Mouse (Mus musculus) CH12.LX (cell line): ENCODE data around the gene Slc25a33. TPM values are rescaled to one million over a fixed set of nuclear protein-coding genes. Genes with fewer than 3 reads are reported as not detected.

Experiments
- DNase-seq: peaks from one replicate; pipeline ENCODE4 v3.0.0-alpha.2; 2013; ENCODE audit errors: extremely low read depth
- H3K27ac ChIP-seq: 2 replicates; pipeline ENCODE4 v1.5.1; 2012; ENCODE audit warnings: low read depth, mild to moderate bottlenecking, control low read depth, moderate library complexity; ENCODE audit not compliant: insufficient read depth
- H3K27me3 ChIP-seq: replicated peaks from 2 replicates; pipeline ENCODE3; 2012; ENCODE audit warnings: inconsistent platforms
- H3K36me3 ChIP-seq, 2 experiments: replicated peaks in 1 of 2; 2 replicates each; pipeline versions ENCODE3 to v1.6.1; 2012; ENCODE audit warnings: inconsistent platforms in 1 of 2, low read length in 1 of 2, mild to moderate bottlenecking in 1 of 2, mixed read lengths in 1 of 2, moderate library complexity in 1 of 2; ENCODE audit not compliant: control insufficient read depth in 1 of 2, insufficient read depth in 1 of 2
- H3K4me1 ChIP-seq, 2 experiments: 2 replicates each; pipeline ENCODE4 v1.6.1; 2012; ENCODE audit warnings: inconsistent platforms in 1 of 2, moderate library complexity in 1 of 2; ENCODE audit not compliant: insufficient read depth in 2 of 2, control insufficient read depth in 1 of 2
- H3K4me2 ChIP-seq: 2 replicates; pipeline ENCODE4 v1.6.1; 2012; ENCODE audit warnings: low read depth, mild to moderate bottlenecking, control low read depth; ENCODE audit not compliant: poor library complexity, insufficient read depth, severe bottlenecking
- H3K4me3 ChIP-seq, 3 experiments: fragments of 150-350 bp in 1 of 3; sonication (generic) in 1 of 3; replicated peaks in 1 of 3; 2 replicates each; pipeline versions ENCODE3 to v1.5.1; 2011 to 2012; ENCODE audit warnings: low read depth in 2 of 3, low read length in 2 of 3, mild to moderate bottlenecking in 2 of 3, moderate library complexity in 2 of 3, control low read depth in 1 of 3, improper control_type of control experiment in 1 of 3, inconsistent platforms in 1 of 3, mixed read lengths in 1 of 3; ENCODE audit not compliant: poor library complexity in 1 of 3
- H3K79me2 ChIP-seq: replicated peaks from 2 replicates; pipeline ENCODE4 v1.6.1; 2012; ENCODE audit warnings: mild to moderate bottlenecking, moderate library complexity; ENCODE audit not compliant: control insufficient read depth, poor library complexity, insufficient read depth, severe bottlenecking; ENCODE audit errors: extremely low read depth
- H3K9ac ChIP-seq: 2 replicates; pipeline ENCODE4 v1.6.1; 2012; ENCODE audit warnings: low read depth, mild to moderate bottlenecking, control low read depth, moderate library complexity; ENCODE audit not compliant: insufficient read depth
- H3K9me3 ChIP-seq: replicated peaks from 2 replicates; pipeline ENCODE3; 2012; ENCODE audit warnings: low read length, inconsistent platforms, mixed read lengths
- BHLHE40 ChIP-seq: IDR thresholded peaks from 2 replicates; pipeline ENCODE4 v1.6.1; 2011; ENCODE audit warnings: mild to moderate bottlenecking, low read depth, low read length, improper control_type of control experiment
- CHD1 ChIP-seq: IDR thresholded peaks from 2 replicates; pipeline ENCODE4 v1.6.1; 2012; ENCODE audit warnings: low read depth, low read length, improper control_type of control experiment, inconsistent platforms
- ELF1 ChIP-seq: IDR thresholded peaks from 2 replicates; pipeline ENCODE4 v1.6.1; 2014; ENCODE audit warnings: low read depth, mild to moderate bottlenecking, inconsistent platforms, low read length, improper control_type of control experiment
- ETS1 ChIP-seq: conservative IDR thresholded peaks from 2 replicates; pipeline ENCODE4 v1.6.1; 2012; ENCODE audit warnings: low read depth, mild to moderate bottlenecking, inconsistent platforms, low read length, improper control_type of control experiment, moderate library complexity
- HCFC1 ChIP-seq: IDR thresholded peaks from 2 replicates; pipeline ENCODE4 v1.6.1; 2012; ENCODE audit warnings: low read depth, mild to moderate bottlenecking, inconsistent platforms, low read length, improper control_type of control experiment
- JUN ChIP-seq: IDR thresholded peaks from 2 replicates; pipeline ENCODE4 v1.6.1; 2011; ENCODE audit warnings: low read depth, mild to moderate bottlenecking, low read length, improper control_type of control experiment, moderate library complexity; ENCODE audit not compliant: insufficient read depth
- JUND ChIP-seq: conservative IDR thresholded peaks from 2 replicates; pipeline ENCODE4 v1.6.1; 2011; ENCODE audit warnings: low read depth, low read length, improper control_type of control experiment
- MAFK ChIP-seq: IDR thresholded peaks from 2 replicates; pipeline ENCODE4 v1.6.1; 2011; ENCODE audit warnings: low read length, improper control_type of control experiment; ENCODE audit not compliant: insufficient replicate concordance
- MAX ChIP-seq: IDR thresholded peaks from 2 replicates; pipeline ENCODE4 v1.6.1; 2011; ENCODE audit warnings: low read length, improper control_type of control experiment
- MXI1 ChIP-seq: IDR thresholded peaks from 2 replicates; pipeline ENCODE4 v1.6.1; 2011; ENCODE audit warnings: mild to moderate bottlenecking, low read depth, low read length, improper control_type of control experiment
- NELFE ChIP-seq: IDR thresholded peaks from 2 replicates; pipeline ENCODE4 v1.6.1; 2011; ENCODE audit warnings: low read depth, low read length, improper control_type of control experiment
- PAX5 ChIP-seq: IDR thresholded peaks from 2 replicates; pipeline ENCODE4 v1.6.1; 2012; ENCODE audit warnings: low read length, inconsistent platforms, mixed read lengths
- RAD21 ChIP-seq: IDR thresholded peaks from 2 replicates; pipeline ENCODE4 v1.6.1; 2011; ENCODE audit warnings: low read depth, mild to moderate bottlenecking, low read length, improper control_type of control experiment, moderate library complexity
- RCOR1 ChIP-seq: conservative IDR thresholded peaks from 2 replicates; pipeline ENCODE4 v1.6.1; 2012; ENCODE audit warnings: low read depth, mild to moderate bottlenecking, inconsistent platforms, low read length, improper control_type of control experiment
- SIN3A ChIP-seq: IDR thresholded peaks from 2 replicates; pipeline ENCODE4 v1.6.1; 2012; ENCODE audit warnings: low read length, improper control_type of control experiment, inconsistent platforms
- SMC3 ChIP-seq: IDR thresholded peaks from 2 replicates; pipeline ENCODE4 v1.6.1; 2011; ENCODE audit warnings: low read depth, low read length, improper control_type of control experiment
- TBP ChIP-seq: conservative IDR thresholded peaks from 2 replicates; pipeline ENCODE4 v1.6.1; 2011; ENCODE audit warnings: low read depth, low read length, improper control_type of control experiment
- TCF12 ChIP-seq: IDR thresholded peaks from 2 replicates; pipeline ENCODE4 v1.6.1; 2014; ENCODE audit warnings: low read depth, mild to moderate bottlenecking, inconsistent platforms, low read length, improper control_type of control experiment
- UBTF ChIP-seq: IDR thresholded peaks from 2 replicates; pipeline ENCODE4 v1.6.1; 2012; ENCODE audit warnings: low read depth, mild to moderate bottlenecking, inconsistent platforms, low read length, improper control_type of control experiment, moderate library complexity
- USF1 ChIP-seq: IDR thresholded peaks from 2 replicates; pipeline ENCODE4 v1.6.1; 2014; ENCODE audit warnings: low read depth, mild to moderate bottlenecking, inconsistent platforms, low read length, improper control_type of control experiment
- USF2 ChIP-seq: conservative IDR thresholded peaks from 2 replicates; pipeline ENCODE4 v1.6.1; 2011; ENCODE audit warnings: low read depth, low read length, improper control_type of control experiment
- ZC3H11A ChIP-seq: IDR thresholded peaks from 2 replicates; pipeline ENCODE4 v1.6.1; 2012; ENCODE audit warnings: low read depth, mild to moderate bottlenecking, inconsistent platforms, low read length, improper control_type of control experiment
- ZKSCAN1 ChIP-seq: IDR thresholded peaks from 2 replicates; pipeline ENCODE4 v1.6.1; 2012; ENCODE audit warnings: low read depth, inconsistent platforms, low read length, improper control_type of control experiment, borderline replicate concordance
- ZMIZ1 ChIP-seq: IDR thresholded peaks from 2 replicates; pipeline ENCODE4 v1.6.1; 2012; ENCODE audit warnings: low read depth, mild to moderate bottlenecking, inconsistent platforms, low read length, improper control_type of control experiment
- ZNF384 ChIP-seq: IDR thresholded peaks from 2 replicates; pipeline ENCODE4 v1.6.1; 2012; ENCODE audit warnings: low read depth, low read length, improper control_type of control experiment, inconsistent platforms
- dilution Hi-C: fragments of 300-500 bp; cut with MboI; formaldehyde crosslinking; loops from 2 replicates; pipeline ENCODE4 v1.14.3; 2020; ENCODE audit warnings: low sequenced_read_pairs; ENCODE audit not compliant: extremely low pct_unique_long_range_greater_than_20kb, extremely low pct_ligation_motif_present
- in situ Hi-C: fragments of 300-500 bp; cut with MboI; formaldehyde crosslinking; loops from 3 replicates; pipeline ENCODE4 v1.14.3; 2019; ENCODE audit warnings: low sequenced_read_pairs, low pct_ligation_motif_present, low pct_unique_long_range_greater_than_20kb, mixed read lengths
- polyA plus RNA-seq: library from polyadenylated mRNA; unstranded; fragments of >175 nt; gene quantifications from 2 replicates; pipeline ENCODE4 v1.2.1, GENCODE M21; 2012; ENCODE audit warnings: low read depth; ENCODE audit not compliant: insufficient read length
- total RNA-seq, 2 experiments: library from RNA; depleted of rRNA; stranded (reverse); fragments of 300-350 nt in 1 of 2; fragments of >200 nt in 1 of 2; gene quantifications; 2 replicates each; pipeline ENCODE4 v1.2.3; 2012 to 2014

The Slc25a33 gene
- total and polyA plus RNA-seq, 3 experiments = 25.3 to 35.5 (median 32.4) TPM

- Histone ChIP-seq H3K4me2 (no peak overlapping the region), H3K79me2 (no peaks in the 10 kb centered on the region), H3K9me3 (peaks cover 7% of the 10 kb centered on the region), H3K27ac (no peak overlapping the region), H3K27me3 (peaks cover 9% of the 10 kb centered on the region), H3K9ac (no peak overlapping the region)
- in situ Hi-C loops = no loop called here
- no peak for TF ChIP-seq ZNF384
- no peak for TF ChIP-seq RCOR1
- no peak for TF ChIP-seq USF1
- TF ChIP-seq MXI1 = no peak
- TF ChIP-seq TBP = no peak
- no peak for TF ChIP-seq ETS1
- TF ChIP-seq SIN3A = no peak
- no peak for TF ChIP-seq PAX5
- no peak for TF ChIP-seq TCF12
- TF ChIP-seq NELFE = no peak
- TF ChIP-seq BHLHE40 = no peak
- TF ChIP-seq JUND = no peak
- no peak for TF ChIP-seq ZMIZ1
- no peak for TF ChIP-seq UBTF
- TF ChIP-seq, all 38 proteins: peak for 0
- no peak for DNase-seq
- Histone ChIP-seq H3K36me3 (no peaks in the 10 kb centered on the region), H3K4me1 (peaks cover 10 to 18% of the 10 kb centered on the region in 2 experiments), H3K4me3 (no peak overlapping the region)
- dilution Hi-C loops = loop anchor here (25.0 kb wide), 1 partner anchor 178 kb away; the partner anchor contains the start of gene Spsb1
Measured at GRCm38 (mm10) chr4:149784371-149784770, 10.3 kb upstream of the Slc25a33 start.

DNA sequence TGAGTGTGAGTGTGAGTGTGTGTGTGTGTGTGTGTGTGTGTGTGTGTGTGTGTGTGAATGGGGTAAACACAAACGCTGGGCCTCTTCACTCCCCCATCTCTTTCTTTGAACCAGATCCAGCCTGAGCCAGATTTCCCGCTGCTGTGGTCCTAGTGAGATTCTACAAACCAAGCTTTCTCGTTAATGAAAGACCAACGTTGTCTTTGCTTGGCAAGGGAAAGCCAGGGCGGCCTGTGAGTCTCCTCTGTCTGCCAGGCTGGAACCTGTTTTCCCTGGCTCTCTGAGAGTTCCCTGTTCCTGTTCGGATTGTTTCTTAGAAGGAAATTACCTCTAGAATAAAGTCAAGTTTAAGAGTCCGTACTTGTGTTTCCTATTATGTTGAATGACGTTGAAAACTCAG is 8.9 kb upstream of the Slc25a33 start:
- H3K9ac ChIP-seq = no peak overlapping the region
- H3K36me3 ChIP-seq = peaks cover 0 to 2% of the 10 kb centered on the region in 2 experiments
- in situ Hi-C loops = no loop called here
- peaks cover 13 to 24% of the 10 kb centered on the region in 2 experiments for H3K4me1 ChIP-seq
- no peak overlapping the region for H3K27ac ChIP-seq
- no peak for TF ChIP-seq CHD1
- no peak for TF ChIP-seq TBP
- no peak for TF ChIP-seq ELF1
- no peak for TF ChIP-seq JUN
- no peak for TF ChIP-seq BHLHE40
- TF ChIP-seq HCFC1 = no peak
- no peak for TF ChIP-seq ZC3H11A
- no peak for TF ChIP-seq RAD21
- no peak for TF ChIP-seq TCF12
- no peak for TF ChIP-seq RCOR1
- TF ChIP-seq SMC3 = no peak
- no peak for TF ChIP-seq JUND
- no peak for TF ChIP-seq MAX
- TF ChIP-seq SIN3A = no peak
- no peak for TF ChIP-seq MAFK
- TF ChIP-seq ZKSCAN1 = no peak
- no peak for TF ChIP-seq USF2
- TF ChIP-seq, all 38 proteins: peak for 0
- dilution Hi-C loops = loop anchor here (25.0 kb wide), 1 partner anchor 179 kb away; the partner anchor contains the start of gene Spsb1
- H3K4me3 ChIP-seq = no peak overlapping the region
- peaks cover 4% of the 10 kb centered on the region for H3K27me3 ChIP-seq
- H3K79me2 ChIP-seq = no peaks in the 10 kb centered on the region
- H3K4me2 ChIP-seq = no peak overlapping the region
- no peak for DNase-seq
- H3K9me3 ChIP-seq = peaks cover 4% of the 10 kb centered on the region
